Mouse (Mus musculus): ENCODE results near the gene Mast2.

DNA sequence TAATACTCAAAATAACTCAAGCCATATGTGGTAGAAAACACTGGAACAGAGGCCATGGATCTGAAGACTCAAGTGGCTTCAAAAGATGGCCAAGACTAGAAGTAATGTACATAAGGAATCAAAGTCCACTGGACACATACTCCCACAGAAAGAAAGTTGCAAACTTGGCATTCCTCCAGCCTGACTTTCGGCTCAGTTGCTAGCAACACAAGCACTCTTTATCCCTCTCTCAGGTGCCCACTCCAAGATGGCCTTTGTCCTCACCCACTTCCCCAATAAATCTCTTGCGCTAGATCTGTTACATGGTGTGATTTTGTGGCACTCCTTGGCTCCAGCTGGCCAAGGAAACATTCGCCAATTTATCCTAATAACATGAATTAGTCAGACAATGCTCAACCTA is 111.5 kb downstream of the Mast2 start:
- TF ChIP-seq CTCF (IDR thresholded peaks at IDR 0.05) = no peak
- no peak for TF ChIP-seq EP300 (IDR thresholded peaks at IDR 0.05)
